Comparison of ENCODE assay signal across 8 mouse cellular contexts in genomic region chr9:121697150-121698049, GRCm38 (mm10). TPM values are rescaled to one million over a fixed set of nuclear protein-coding genes. Genes with fewer than 3 reads are reported as not detected.
DNase-seq lines count a peak whose midpoint lies in the region; ATAC-seq and TF ChIP-seq lines count a peak whose summit lies in the region.

No protein-coding gene starts in this region.

- no peak overlapping the region for H3K4me2 ChIP-seq in midbrain, embryonic 13.5 days (replicated peaks)
- no peak overlapping the region for H3K4me2 ChIP-seq in myocyte (ENCODE audit: low read depth)

- DNase-seq in midbrain, embryonic 10.5 days (ENCODE audit: low spot score) = no peak
- DNase-seq in NIH3T3 (ENCODE audit: low read depth) = peak; percentile 63
- peak; percentile 72 for DNase-seq in cerebellum, adult 9-10 months
- peak; percentile 72 to 80 for DNase-seq in heart, postnatal 14 days
- DNase-seq in left cerebral cortex, postnatal 36 days (ENCODE audit: low spot score in 2 of 2) = peak; percentile 47 to 54
- DNase-seq in Muller cell, postnatal 12 days (ENCODE audit: inconsistent ontology term) = no peak

- peaks cover 2% of the 10 kb centered on the region for H3K4me1 ChIP-seq in midbrain, embryonic 13.5 days (replicated peaks)
- no peaks in the 10 kb centered on the region for H3K4me1 ChIP-seq in midbrain, embryonic 10.5 days

- WGBS in midbrain, embryonic 13.5 days = 96% methylated on average over 1 of the region's 1 CpGs
- WGBS in midbrain, embryonic 10.5 days = 96% methylated on average over 1 of the region's 1 CpGs

- H3ac ChIP-seq in myocyte (ENCODE audit: control insufficient read depth, insufficient read length) = no peak overlapping the region

- H3K27me3 ChIP-seq in midbrain, embryonic 13.5 days = no peaks in the 10 kb centered on the region
- no peaks in the 10 kb centered on the region for H3K27me3 ChIP-seq in midbrain, embryonic 10.5 days (ENCODE audit: low read depth, poor library complexity, severe bottlenecking)
- no peaks in the 10 kb centered on the region for H3K27me3 ChIP-seq in myocyte (ENCODE audit: control insufficient read depth, insufficient read depth, insufficient read length)

- ATAC-seq in midbrain, embryonic 13.5 days = peak; percentile 70

- no peak overlapping the region for H3K9ac ChIP-seq in midbrain, embryonic 13.5 days (replicated peaks)

- no peaks in the 10 kb centered on the region; the same call in 1 of the 2 replicates for H3K9me3 ChIP-seq in midbrain, embryonic 13.5 days
- peaks cover 6% of the 10 kb centered on the region for H3K9me3 ChIP-seq in midbrain, embryonic 10.5 days (replicated peaks)

- TF ChIP-seq POLR2A in myocyte (IDR thresholded peaks at IDR 0.05; ENCODE audit: insufficient read length, low read depth) = no peak

- intact Hi-C loops in heart, postnatal 14 days (cut with DNase I) = loop anchor here (2.0 kb wide), 1 partner anchor 133 kb away; no protein-coding TSS in a partner anchor
- intact Hi-C loops in left cerebral cortex, postnatal 36 days (cut with DNase I) = no loop called here

- no peaks in the 10 kb centered on the region for H3K79me2 ChIP-seq in myocyte (ENCODE audit: control insufficient read depth, insufficient read depth)

- H3K4me3 ChIP-seq in midbrain, embryonic 13.5 days (replicated peaks) = no peak overlapping the region
- H3K4me3 ChIP-seq in midbrain, embryonic 10.5 days = no peak overlapping the region
- no peak overlapping the region for H3K4me3 ChIP-seq in myocyte

- no peak overlapping the region for H3K27ac ChIP-seq in midbrain, embryonic 13.5 days
- no peak overlapping the region for H3K27ac ChIP-seq in midbrain, embryonic 10.5 days (replicated peaks)

- H3K36me3 ChIP-seq in midbrain, embryonic 13.5 days = peaks cover 65% of the 10 kb centered on the region
- H3K36me3 ChIP-seq in midbrain, embryonic 10.5 days = peaks cover 62% of the 10 kb centered on the region
- H3K36me3 ChIP-seq in myocyte (ENCODE audit: control insufficient read depth, insufficient read depth) = no peaks in the 10 kb centered on the region

TF ChIP-seq in myocyte, 11 proteins besides CTCF, POLR2A, EP300 and RAD21:
- peak; percentile 39 for TF ChIP-seq SRF (IDR thresholded peaks at IDR 0.05; ENCODE audit: control insufficient read depth, insufficient read length, low read depth)
- TF ChIP-seq MYOD1 (IDR thresholded peaks at IDR 0.05; ENCODE audit: control insufficient read depth in 1 of 3, insufficient read length in 2 of 3, low read depth in 2 of 3) = peak in 1 of 3 experiments; percentile 8
- no peak for TF ChIP-seq MAX (IDR thresholded peaks at IDR 0.05; ENCODE audit: low read depth)
- peak in 1 of 3 experiments; percentile 39 for TF ChIP-seq MYOG (IDR thresholded peaks at IDR 0.05; ENCODE audit: control insufficient read depth in 1 of 3, insufficient read depth in 1 of 3, insufficient read length in 2 of 3, low read depth in 2 of 3)

RNA-seq across cellular contexts. Expression of gene Sec22c, which starts 7.9 kb away (rescaled TPM):
- polyA plus RNA-seq in midbrain, embryonic 13.5 days (2015; fragmentation: Nextera tagmentation; extraction: Ambion mirVana) = 31.1 and 36.1 TPM in 2 replicates
- polyA plus RNA-seq in midbrain, embryonic 10.5 days (2016; fragmentation: Nextera tagmentation; extraction: Ambion mirVana) = 18.4 and 21.9 TPM in 2 replicates
- 1 to 10 TPM; 5.3 to 5.8 TPM for total RNA-seq in heart, postnatal 14 days (2021)
- 10 to 100 TPM; 26.6 to 26.8 TPM for total RNA-seq in left cerebral cortex, postnatal 36 days (2021)
- polyA plus RNA-seq in myocyte (2012; fragmentation: generic; extraction: Trizol) = 6.2 TPM

RNA-seq across cellular contexts. Expression of gene Ss18l2, which starts 12.7 kb away (rescaled TPM):
- polyA plus RNA-seq in midbrain, embryonic 13.5 days (2015; fragmentation: Nextera tagmentation; extraction: Ambion mirVana) = 146 TPM in 2 replicates
- polyA plus RNA-seq in midbrain, embryonic 10.5 days (2016; fragmentation: Nextera tagmentation; extraction: Ambion mirVana) = 91.8 and 103 TPM in 2 replicates
- total RNA-seq in heart, postnatal 14 days (2021) = 100 to 1,000 TPM; 128 to 131 TPM
- 10 to 100 TPM; 84.5 to 84.6 TPM for total RNA-seq in left cerebral cortex, postnatal 36 days (2021)
- polyA plus RNA-seq in myocyte (2012; fragmentation: generic; extraction: Trizol) = 81.5 TPM

RNA-seq across cellular contexts. Expression of gene Nktr, which starts 21.6 kb away (rescaled TPM):
- 69.0 and 71.1 TPM in 2 replicates for polyA plus RNA-seq in midbrain, embryonic 13.5 days (2015; fragmentation: Nextera tagmentation; extraction: Ambion mirVana)
- polyA plus RNA-seq in midbrain, embryonic 10.5 days (2016; fragmentation: Nextera tagmentation; extraction: Ambion mirVana) = 56.1 and 59.5 TPM in 2 replicates
- total RNA-seq in heart, postnatal 14 days (2021) = 10 to 100 TPM; 44.8 to 46.5 TPM
- total RNA-seq in left cerebral cortex, postnatal 36 days (2021) = 100 to 1,000 TPM in 1 of 2 experiments, 10 to 100 TPM in 1; 73.1 to 147 TPM
- polyA plus RNA-seq in myocyte (2012; fragmentation: generic; extraction: Trizol) = 9.0 TPM

RNA-seq across cellular contexts. Expression of gene Vipr1, which starts 54.9 kb away (rescaled TPM):
- 0.43 and 0.48 TPM in 2 replicates for polyA plus RNA-seq in midbrain, embryonic 13.5 days (2015; fragmentation: Nextera tagmentation; extraction: Ambion mirVana)
- 0.35 and 0.80 TPM in 2 replicates for polyA plus RNA-seq in midbrain, embryonic 10.5 days (2016; fragmentation: Nextera tagmentation; extraction: Ambion mirVana)
- 1 to 10 TPM in 1 of 2 experiments, under 1 TPM in 1; 0.73 to 2.1 TPM for total RNA-seq in heart, postnatal 14 days (2021)
- total RNA-seq in left cerebral cortex, postnatal 36 days (2021) = 10 to 100 TPM; 25.2 to 27.2 TPM
- polyA plus RNA-seq in myocyte (2012; fragmentation: generic; extraction: Trizol) = 0.29 TPM

RNA-seq across cellular contexts. Expression of gene Lyzl4, which starts 55.5 kb away (rescaled TPM):
- polyA plus RNA-seq in midbrain, embryonic 13.5 days (2015; fragmentation: Nextera tagmentation; extraction: Ambion mirVana) = 0.24 TPM in 1 of 2 replicates, not detected in the other
- polyA plus RNA-seq in midbrain, embryonic 10.5 days (2016; fragmentation: Nextera tagmentation; extraction: Ambion mirVana) = not detected in 2 replicates
- not detected for total RNA-seq in heart, postnatal 14 days (2021)
- total RNA-seq in left cerebral cortex, postnatal 36 days (2021) = 1 to 10 TPM; 2.0 to 2.1 TPM
- not detected for polyA plus RNA-seq in myocyte (2012; fragmentation: generic; extraction: Trizol)

Comparison
In these comparisons a context has a peak if more than half of its experiments do, and no peak if none do; other contexts are left out.
1. DNase-seq: peak in NIH3T3 (single experiment), cerebellum, adult 9-10 months (single experiment), heart, postnatal 14 days (2 of 2) and left cerebral cortex, postnatal 36 days (2 of 2); none in midbrain, embryonic 10.5 days (single experiment) and Muller cell, postnatal 12 days (single experiment).